Mouse (Mus musculus) urinary bladder, postnatal 10 days (tissue): ENCODE results near the gene Slc8a3.
"Not testable (repeated sequence)": the region's sequence is repeated elsewhere in the genome, so short reads cannot be mapped to it uniquely, and the experiment has no call there.

ENCODE experiments used
- DNase-seq: peaks from one replicate; pipeline ENCODE4 v3.0.0; 2022; ENCODE audit warnings: low spot score

Gene Slc8a3

GRCm38 (mm10) chr12:81332875-81333421 is at the start of gene Slc8a3:
Gene Slc8a3, minus strand, starts transcription at chr12:81333180.
- no peak for DNase-seq

GRCm38 (mm10) chr12:81379364-81379763 is 46.4 kb upstream of the Slc8a3 start, which contains the start of gene Gm4787:
Gene Gm4787, minus strand, starts transcription at chr12:81379464.
- DNase-seq = not testable (repeated sequence)

GRCm38 (mm10) chr12:81333841-81334240 is 861 bp upstream of the Slc8a3 start:
- DNase-seq = no peak

- DNase-seq = no peak
Measured at GRCm38 (mm10) chr12:81331937-81332874, 774 bp downstream of the Slc8a3 start.

GRCm38 (mm10) chr12:81331046-81331638 is 1.8 kb downstream of the Slc8a3 start:
- DNase-seq = no peak

- no peak for DNase-seq
Measured at GRCm38 (mm10) chr12:81324991-81325390, 8.0 kb downstream of the Slc8a3 start.

GRCm38 (mm10) chr12:81324116-81324515 is 8.9 kb downstream of the Slc8a3 start:
- no peak for DNase-seq

GRCm38 (mm10) chr12:81321021-81321420 is 12.0 kb downstream of the Slc8a3 start:
- no peak for DNase-seq

GRCm38 (mm10) chr12:81317811-81318210 is 15.2 kb downstream of the Slc8a3 start:
- DNase-seq = no peak

- no peak for DNase-seq
Measured at GRCm38 (mm10) chr12:81315953-81316352, 17.0 kb downstream of the Slc8a3 start.

GRCm38 (mm10) chr12:81303626-81304025 is 29.4 kb downstream of the Slc8a3 start:
- no peak for DNase-seq

- DNase-seq = no peak
Measured at GRCm38 (mm10) chr12:81294613-81295012, 38.4 kb downstream of the Slc8a3 start.

GRCm38 (mm10) chr12:81278031-81278430 is 54.9 kb downstream of the Slc8a3 start:
- DNase-seq = no peak

- DNase-seq = no peak
Measured at GRCm38 (mm10) chr12:81274616-81275015, 58.4 kb downstream of the Slc8a3 start.

- no peak for DNase-seq
Measured at GRCm38 (mm10) chr12:81273333-81273732, 59.6 kb downstream of the Slc8a3 start.

GRCm38 (mm10) chr12:81269246-81269645 is 63.7 kb downstream of the Slc8a3 start:
- no peak for DNase-seq

- no peak for DNase-seq
Measured at GRCm38 (mm10) chr12:81262821-81263220, 70.2 kb downstream of the Slc8a3 start.

GRCm38 (mm10) chr12:81258215-81258614 is 74.8 kb downstream of the Slc8a3 start:
- DNase-seq = no peak

- DNase-seq = no peak
Measured at GRCm38 (mm10) chr12:81245411-81245810, 87.6 kb downstream of the Slc8a3 start.

GRCm38 (mm10) chr12:81244954-81245353 is 88.0 kb downstream of the Slc8a3 start:
- no peak for DNase-seq

GRCm38 (mm10) chr12:81244492-81244891 is 88.5 kb downstream of the Slc8a3 start:
- DNase-seq = no peak

GRCm38 (mm10) chr12:81241676-81242075 is 91.3 kb downstream of the Slc8a3 start:
- DNase-seq = no peak

- no peak for DNase-seq
Measured at GRCm38 (mm10) chr12:81241096-81241495, 91.9 kb downstream of the Slc8a3 start.
